Mouse (Mus musculus): ENCODE data around the gene Lrp6.
A peak's percentile ranks its signal among the peaks of the same experiment; 100 is the strongest.

Lrp6 gene

DNA sequence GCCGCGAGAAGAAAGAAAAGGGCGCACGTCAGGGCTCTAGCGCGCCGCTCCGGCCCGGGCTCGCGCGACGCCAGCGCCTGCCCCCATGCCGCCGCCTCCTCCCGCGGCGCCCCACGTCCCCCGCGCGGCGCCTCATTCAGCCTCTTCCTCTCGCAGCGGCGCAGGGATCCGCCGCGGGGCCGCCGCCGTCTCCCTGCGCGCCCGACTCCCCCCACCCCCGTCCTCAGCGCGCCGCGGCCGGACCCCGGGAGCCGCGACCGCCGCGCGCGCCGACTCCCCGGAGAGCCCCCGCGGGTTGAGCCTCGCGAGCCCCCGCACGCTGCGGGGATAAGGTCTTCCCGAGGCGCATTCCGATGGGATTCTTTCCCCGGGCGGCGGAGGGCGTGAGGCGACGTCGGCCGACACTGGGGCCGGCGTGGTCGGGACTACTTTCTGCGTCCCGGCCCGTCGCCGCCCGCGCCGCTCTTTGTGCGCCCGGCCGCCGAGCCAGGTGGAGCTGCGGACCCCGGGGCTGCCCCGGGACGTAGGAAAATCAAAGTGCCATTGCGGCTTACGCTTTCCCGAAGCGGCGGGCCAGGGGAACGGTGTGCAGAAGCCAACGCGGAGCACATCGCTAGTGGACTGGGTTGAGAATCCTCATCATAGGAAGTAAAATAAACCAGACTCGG lies at the start of gene Lrp6:
TSS of gene Lrp6 (minus strand) at position 148 of the 668 bp plus-strand sequence.
- DNase-seq (ENCODE audit: low read depth): peak; percentile 62

DNA sequence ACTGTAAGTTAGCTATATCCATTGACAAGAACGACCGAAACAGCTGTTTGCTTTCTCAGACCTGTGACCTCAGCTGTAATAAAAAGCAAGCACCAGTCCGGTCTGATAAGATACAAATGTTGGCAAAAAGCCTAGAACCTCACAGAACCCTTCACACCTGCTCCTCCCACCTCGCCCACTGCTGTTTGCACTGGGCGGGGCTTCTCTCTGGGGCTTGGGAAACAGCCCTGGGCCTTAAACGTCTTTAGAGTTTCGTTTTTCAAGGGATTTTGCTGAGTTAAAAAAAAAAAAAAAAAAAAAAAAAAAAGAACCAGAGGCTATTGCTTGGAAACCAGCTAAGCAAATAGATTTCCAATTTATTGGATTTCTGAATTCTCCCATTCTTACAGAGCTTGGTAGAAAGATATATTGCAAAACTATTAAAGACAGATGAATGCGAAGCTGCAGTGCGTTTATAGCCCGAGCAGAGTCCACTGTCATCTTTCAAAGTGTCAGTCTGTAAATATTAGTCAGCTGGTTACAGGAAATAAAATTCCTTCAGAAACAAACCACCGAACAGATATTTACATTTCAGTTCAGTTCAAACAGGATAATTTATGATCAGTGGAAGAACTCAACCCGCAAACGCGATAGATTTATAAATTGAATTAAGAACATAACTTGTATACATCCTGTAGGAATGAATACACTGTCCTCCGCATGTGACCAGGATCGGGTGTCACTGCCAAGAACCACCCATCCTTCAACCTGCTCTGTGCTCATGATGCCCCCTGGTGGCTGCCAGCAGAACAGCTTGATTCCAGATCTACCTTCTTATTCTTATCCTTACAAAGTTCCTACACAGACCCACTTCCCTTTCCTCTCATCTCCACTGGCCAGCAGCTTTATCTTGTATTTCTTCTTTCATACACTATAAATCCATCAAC lies 48.2 kb upstream of the Lrp6 start:
- DNase-seq (ENCODE audit: low read depth): no peak

DNA sequence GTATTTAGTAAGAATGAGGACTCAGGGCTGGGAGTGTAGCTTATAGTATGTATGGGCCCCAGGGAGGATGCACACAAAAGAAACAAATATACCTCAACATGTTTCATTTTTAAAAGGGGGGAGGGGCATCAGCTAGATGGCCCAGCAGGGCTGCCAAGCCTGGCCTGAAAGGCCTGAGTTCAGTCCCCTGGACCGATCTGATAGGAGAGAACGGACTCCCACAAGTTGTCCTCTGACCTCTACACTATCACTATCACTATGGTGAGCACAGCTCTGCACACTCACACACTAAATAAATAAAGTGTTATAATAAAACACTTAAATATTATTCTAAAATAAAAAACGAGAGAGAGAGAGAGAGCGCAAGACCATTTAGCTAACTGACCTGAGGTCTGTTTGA lies 47.6 kb upstream of the Lrp6 start:
- DNase-seq (ENCODE audit: low read depth): no peak

DNA sequence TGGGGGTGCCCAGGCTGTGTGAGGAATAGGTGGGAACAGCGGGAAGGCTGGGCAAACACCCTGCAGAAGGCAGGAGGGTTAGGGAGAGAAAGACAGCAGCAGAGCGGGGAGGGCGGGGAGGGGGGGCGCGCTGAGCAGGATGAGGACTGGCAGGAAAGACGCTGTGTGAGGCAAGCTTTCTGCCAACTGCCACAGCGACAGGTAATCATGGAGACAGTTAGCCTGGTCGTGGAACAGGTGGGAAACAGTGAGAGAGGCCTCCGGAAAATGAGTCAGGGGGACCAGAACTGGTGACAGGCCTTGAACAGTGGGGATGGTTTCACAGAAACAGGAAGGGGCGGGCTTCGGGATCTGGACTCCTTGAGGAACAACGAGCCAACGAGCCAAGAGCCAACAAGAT lies 45.1 kb upstream of the Lrp6 start:
- no peak for DNase-seq (ENCODE audit: low read depth)

DNA sequence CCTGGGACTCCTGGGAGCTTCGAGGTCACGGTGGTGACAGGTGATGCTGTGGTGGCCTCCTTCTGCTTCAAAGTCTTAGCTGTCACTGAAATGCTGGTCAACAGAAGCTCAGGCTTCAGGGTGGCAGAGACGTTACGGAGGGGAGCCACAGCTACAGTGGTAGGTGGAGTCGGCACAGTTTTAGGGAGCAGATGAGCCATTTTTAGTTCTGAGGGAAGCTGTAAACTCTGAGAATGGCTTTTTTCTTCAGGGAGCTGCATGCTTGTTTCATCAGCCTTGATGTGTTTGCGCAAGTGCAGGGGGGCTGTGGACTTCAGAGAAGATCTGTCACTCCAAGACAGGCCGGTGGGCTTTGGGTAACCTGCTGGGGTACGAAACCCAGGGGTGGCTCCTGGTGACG lies 43.6 kb upstream of the Lrp6 start:
- no peak for DNase-seq (ENCODE audit: low read depth)

DNA sequence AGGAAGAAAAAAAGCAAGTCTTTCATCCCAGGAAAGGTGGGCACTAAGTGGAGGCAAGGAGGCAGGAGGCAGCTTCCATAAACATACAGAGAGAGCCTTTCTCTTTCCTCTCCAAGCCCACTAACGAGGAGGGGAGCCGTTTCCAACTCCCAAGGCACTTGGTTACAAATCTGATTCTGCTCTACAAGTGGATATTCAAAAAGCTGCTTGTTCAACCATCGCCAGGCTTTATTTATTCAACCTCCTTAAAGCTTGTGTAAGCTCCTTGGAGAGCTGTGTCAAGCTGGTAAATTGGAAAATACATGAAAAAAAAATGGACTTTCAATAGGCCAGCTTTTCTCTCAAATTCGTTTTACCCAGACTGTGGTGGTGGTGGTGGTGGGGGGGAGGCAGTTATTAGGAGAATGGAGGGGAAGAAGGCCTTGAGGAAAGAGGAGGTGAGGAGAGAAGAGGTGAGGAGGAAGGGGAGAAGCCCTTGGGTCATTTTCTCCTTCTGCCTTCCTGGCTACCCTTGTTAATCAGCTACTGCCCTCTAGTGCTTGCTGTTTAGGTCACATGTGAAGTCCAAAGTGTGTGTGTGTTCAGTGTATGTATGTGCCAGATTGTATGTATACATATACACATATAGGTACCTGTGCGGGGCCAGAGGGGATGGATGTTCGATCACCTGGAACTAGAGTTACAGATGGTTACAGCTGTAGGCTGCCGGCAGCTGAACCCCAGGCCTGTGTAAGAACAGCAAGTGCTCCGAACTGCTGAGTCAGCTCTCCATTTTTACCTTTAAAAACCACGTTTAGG lies 40.4 kb upstream of the Lrp6 start:
- DNase-seq (ENCODE audit: low read depth): no peak

DNA sequence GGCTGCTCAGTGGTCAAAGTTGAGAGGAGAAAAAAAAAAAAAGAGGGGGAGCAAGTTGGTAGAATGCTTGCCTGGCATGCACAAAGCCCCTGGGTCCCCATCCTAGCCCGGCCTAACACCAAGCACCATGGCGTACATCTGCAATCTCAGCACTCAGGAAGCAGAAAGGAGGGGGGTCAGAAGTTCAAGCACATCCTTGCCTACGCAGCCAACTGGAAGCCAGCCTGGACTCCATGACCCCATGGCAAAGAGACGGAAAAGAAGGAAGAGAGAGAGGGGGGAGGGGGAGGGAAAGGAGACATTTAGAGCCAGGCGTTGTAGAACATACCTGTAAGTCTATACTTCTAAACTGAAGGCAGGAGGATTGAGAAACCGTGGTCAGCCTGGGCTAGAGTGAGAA lies 39.8 kb upstream of the Lrp6 start:
- no peak for DNase-seq (ENCODE audit: low read depth)

DNA sequence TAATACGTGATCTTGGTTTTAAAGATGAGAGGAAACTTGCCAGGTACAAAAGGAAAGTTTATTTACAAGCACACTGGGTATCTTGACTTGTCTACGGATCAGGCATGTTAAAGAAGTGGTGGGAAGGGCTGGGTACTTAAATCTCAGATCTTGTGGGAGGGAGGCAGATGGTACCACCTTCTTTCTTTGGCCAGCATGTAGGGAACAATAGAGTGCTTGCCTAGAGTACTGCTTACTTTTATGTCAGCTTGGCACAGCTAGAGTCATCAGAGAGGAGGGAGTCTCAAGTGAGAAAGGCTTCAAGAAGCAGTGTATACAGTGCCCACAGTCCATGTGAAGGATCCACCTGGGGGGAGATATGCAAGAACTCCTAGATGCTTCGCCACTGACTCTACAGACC lies 38.4 kb upstream of the Lrp6 start:
- no peak for DNase-seq (ENCODE audit: low read depth)

DNA sequence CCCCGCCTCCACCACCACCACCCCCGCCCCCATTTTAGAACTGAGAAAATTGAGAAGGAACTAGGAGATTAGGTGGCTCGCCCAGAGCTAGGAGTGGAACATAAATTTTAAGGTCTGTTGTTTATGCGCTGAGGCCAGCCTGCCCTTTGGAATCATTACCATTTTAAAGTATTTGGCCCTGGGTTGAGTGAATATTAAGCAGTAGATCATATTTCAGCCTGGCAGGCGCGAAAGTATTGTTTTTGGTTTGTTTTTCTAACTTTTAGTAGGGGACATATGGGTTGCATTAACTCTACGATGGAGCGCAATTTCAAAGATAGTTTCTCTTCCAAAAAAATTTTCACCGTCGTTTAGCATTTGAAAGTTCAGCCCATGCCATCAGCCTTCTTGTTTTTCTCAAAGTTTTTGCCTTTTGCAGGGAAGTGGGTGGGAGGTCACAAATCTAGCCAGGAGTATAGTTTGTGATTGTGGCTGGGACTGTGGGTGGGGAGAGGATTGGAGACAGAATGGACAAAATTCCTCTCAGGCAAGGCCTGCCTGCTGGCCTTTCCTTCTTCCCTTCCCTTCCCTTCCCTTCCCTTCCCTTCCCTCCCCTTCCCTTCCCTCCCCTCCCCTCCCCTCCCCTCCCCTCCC lies 35.7 kb upstream of the Lrp6 start:
- no peak for DNase-seq (ENCODE audit: low read depth)

DNA sequence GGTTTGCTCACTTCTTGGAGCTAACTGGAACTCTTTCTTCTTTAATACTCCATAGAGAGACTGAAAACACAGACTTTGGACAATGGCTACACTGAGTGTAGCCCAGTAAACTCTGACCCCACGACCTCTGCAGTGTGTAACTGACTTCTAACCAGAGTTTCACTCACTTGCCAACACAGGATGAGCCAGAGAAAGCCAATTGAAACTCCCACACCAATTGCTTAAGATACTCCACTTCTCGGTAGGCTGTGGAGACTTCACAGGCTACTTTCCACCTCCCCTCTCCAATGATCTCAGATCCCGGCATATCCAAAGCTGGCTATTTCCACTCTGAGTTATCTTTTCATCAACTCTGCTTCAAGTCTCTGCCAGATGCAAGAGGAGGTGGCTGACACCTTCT lies 35.0 kb upstream of the Lrp6 start:
- DNase-seq (ENCODE audit: low read depth): no peak

DNA sequence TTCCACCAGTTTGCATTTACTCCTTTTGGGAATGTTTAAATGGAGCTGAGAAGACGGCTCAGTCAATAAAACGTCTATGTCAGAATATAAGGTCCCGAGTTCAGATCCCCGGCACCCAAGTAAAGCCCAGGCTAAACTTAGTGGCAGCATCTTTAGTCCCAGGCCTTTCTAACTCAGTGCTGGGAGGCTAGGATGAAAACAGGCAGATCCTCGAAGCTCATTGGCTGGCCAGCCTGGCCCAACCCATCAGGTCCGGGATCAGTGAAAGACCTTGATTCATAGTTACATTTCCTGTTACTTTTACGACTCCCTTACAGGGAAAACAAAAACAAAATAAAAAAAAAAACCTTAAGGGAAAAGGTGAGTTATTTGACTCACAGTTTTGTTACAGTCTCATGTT lies 34.4 kb upstream of the Lrp6 start:
- DNase-seq (ENCODE audit: low read depth): no peak

DNA sequence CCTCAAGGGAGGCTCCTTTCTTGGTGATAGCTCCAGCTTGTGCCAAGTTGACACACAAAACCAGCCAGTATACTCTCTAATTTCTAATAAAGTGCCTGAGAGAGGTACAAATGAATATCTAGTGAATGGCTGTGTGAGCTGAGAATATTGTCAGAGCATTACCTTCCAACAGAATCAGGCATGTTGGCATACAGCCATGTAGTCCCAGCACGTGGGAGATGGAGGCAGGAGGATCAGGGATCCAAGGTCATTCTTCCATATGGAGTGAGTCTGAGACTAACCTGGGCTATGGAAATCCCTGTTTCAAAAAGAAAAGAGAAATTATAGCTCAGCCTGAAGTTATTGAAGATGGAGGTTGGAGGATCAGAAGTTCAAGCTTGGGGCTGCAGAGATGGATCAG lies 32.5 kb upstream of the Lrp6 start:
- no peak for DNase-seq (ENCODE audit: low read depth)

DNA sequence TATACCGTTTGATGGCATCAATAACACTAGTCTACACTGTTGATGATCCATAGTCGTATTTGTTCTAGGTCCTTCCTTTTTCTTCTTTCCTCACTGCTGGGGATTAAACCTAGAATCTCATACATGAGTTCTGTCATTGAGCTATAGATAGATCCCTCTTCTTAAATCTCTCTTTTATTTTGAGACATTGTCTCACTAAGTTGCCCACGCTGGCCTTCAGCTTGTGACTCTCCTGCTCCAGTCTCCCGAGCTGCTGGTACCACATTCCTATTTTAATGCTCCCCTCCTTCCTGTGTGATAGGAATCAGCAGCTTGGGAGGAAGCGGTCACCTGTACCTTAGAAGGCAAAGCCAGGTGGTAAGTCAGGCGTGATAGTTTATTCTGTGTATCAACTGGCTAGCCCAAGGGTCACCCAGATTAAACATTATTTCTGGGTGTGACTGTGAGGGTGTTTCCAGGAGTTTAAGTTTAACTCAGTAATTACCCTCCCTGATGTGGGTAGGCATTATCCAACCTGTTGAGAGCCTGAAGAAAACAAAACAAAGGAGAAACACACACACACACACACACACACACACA lies 31.0 kb upstream of the Lrp6 start:
- no peak for DNase-seq (ENCODE audit: low read depth)

DNA sequence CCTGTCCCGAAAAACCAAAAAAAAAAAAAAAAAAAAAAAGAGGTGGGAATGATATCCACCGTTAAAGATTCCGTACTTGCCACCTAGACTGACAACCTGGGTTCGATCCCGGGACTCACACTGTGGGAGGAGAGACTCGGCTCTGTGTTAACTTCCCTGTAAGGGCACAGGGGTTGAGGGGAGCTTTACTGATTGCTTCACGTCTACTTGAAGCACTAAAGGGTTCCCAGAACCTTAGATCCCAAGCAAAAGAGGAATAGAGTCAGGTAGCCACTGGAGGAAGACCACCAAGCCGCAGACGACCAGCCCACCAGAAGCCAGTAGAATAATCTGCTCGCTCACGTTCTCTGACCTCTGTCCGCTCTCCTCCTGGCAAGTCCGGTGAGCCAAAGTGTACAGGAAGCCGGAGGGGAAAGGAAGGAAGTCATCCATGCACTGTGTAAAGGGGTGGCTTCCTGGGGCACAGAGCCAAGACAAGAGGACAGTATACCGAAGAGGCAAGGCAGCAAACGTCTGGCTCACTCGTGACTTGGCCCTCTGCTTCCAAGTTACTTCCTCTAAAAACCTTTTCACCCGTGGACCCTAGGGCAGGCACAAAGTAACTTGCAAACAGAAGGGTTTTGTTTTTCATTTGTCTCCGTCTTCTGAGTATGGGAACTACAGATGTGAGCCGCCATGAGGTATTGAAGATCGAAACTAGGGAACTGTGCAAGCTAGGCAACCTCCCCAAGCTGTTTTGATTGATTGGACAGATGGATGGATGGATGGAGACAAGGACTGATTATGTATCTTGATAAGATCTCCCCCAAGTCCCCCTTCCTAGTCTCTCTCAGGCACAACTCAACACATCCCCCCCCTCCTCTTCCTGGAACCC lies 28.0 kb upstream of the Lrp6 start:
- no peak for DNase-seq (ENCODE audit: low read depth)

DNA sequence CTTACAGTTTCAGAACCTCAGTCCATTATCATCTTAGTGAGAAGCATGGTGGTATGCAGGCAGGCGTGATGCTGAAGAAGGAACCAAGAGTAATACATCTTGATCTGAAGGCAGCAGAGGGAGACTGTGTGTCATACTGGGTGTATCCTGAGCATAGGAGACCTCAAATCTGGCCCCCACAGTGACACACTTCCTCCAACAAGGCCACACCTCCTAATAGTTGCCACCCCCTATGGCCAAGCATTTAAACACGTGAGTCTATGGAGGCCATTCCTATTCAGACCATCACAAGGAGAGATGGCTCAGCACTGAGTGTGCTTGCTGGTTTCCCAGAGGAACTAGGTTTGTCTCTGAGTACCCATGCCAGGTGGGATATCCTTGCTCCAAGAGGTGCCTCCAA lies 24.8 kb upstream of the Lrp6 start:
- no peak for DNase-seq (ENCODE audit: low read depth)

DNA sequence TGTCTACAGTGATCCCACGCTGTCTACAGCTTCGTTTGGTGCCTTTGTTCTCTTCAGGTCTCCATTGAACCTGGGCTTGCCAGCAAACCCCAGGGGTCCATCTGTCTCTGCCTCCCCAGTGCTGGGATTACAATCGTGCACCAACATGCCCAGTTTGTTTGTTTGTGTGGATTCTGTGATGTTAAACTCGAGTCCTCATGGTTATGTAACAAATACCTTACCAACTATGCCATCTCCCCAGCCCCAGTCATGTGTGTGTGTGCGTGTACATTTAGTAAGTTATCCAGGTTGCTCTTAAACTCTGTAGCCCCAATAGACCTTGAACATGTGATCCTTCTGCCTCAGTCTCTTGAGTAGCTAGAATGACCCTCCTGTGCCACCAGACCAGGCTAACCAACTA lies 19.5 kb upstream of the Lrp6 start:
- DNase-seq (ENCODE audit: low read depth): no peak

DNA sequence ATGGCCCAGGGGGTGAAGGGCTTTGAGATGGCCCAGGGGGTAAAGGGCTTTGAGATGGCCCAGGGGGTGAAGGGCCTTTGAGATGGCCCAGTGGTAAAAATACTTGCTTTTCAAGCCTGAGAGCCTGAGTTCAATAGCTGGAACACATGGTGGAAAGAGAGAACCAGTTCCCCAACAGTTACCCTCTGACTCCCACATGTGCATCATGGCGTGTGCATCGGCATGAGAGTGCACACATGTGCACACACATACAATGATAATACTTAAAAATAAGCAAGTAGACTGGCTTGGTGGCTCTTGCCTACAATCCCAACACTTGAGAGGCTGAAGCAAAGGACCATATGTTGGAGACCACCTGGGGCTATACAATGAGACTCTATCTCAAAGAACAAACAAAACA lies 17.9 kb upstream of the Lrp6 start:
- DNase-seq (ENCODE audit: low read depth): no peak

DNA sequence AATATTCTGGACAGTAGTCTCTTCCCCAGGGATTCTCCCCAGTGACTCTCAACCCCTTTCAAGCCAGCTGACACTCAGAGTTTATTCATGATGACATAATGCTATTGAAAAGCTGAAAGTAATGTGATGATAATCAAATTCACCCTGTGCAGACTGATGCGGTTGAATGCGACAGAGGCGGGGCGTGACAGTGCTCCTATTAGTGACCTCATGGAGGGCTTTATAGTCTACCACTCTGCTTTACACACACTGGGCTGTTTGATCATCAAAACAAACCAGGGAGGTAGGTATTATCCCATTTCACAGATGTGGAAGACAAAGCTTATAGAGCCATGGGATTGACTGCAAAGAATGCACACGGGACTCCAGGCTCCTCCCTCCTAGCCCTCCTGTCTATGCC lies 15.3 kb upstream of the Lrp6 start:
- no peak for DNase-seq (ENCODE audit: low read depth)

DNA sequence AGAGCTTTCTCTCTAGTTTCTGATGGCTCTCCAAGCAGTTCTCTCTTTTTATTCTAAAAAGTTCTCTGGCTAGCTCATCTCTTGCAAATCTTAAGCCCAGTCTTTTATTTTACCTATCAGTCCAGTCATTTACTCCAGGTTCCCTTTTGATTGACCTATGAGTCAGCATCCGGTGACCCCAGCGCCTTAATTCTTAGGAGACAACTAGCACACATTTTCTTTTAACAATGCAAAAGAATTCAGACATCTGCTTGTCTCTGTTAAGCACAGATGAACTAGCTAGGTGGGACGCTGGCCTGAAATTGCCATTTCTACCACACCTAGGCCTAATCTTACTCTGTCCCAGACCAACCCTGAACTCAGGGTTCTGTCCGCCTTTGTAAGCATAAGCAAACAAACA lies 12.7 kb upstream of the Lrp6 start:
- no peak for DNase-seq (ENCODE audit: low read depth)

DNA sequence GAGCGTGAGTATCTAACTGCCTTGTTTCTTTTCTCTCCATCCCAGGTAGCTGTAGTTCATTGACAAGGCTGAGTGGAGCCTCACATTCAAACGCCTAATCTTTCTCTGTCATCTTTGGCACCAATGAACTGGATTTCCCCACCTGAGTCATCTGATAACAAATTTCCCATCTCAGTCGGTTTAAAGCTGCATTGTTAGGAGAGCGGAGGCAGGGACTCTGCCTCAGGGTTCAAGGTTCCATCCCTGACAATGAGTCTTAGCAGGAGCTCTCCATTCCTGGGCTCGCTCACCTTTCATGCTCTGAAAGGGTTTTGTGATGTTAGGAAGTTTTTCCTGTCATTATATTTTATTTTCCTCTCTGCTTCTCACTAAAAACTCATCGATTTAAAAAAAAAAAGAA lies 11.3 kb upstream of the Lrp6 start:
- DNase-seq (ENCODE audit: low read depth): no peak

DNA sequence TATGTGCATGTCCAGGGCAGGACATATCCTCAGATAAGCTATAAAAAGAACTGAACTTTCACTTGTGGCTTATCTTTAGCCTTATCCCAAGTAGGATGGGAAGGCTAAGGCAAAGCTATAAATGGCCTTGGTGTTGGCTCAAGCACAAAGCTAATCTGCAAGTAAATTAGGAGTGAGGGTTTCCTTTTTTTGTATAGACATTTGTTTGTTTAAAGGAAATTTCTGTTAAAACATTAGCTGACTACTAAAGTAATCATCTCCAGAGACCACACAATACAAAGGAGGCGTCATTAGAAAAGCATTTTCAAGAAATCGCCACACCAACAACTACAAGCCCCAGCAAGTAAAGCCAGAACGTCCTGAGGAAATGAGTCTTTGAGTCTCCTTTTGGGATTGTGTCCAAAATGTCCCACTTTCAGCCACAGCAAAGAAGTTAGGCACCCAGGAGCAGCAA lies 8.6 kb upstream of the Lrp6 start:
- DNase-seq (ENCODE audit: low read depth): no peak
